Mouse (Mus musculus) layer of hippocampus, postnatal 25 days (tissue): ENCODE data around the gene Sec63. TPM values are rescaled to one million over a fixed set of nuclear protein-coding genes. Genes with fewer than 3 reads are reported as not detected.
A peak's percentile ranks its signal among the peaks of the same experiment; 100 is the strongest.

Experiments used
- DNase-seq, 2 experiments: peaks; one replicate each; pipeline ENCODE4 v3.0.0; 2022; ENCODE audit warnings: mixed read lengths in 2 of 2, low spot score in 1 of 2; ENCODE audit errors: extremely low spot score in 1 of 2
- total RNA-seq, 2 experiments: library from RNA; stranded (reverse); gene quantifications; 2 replicates each; pipeline ENCODE4 v1.2.3; 2021

Sec63 gene
- total RNA-seq, 2 experiments from 2014 or later, result 44.7 to 50.9 TPM

- no peak for DNase-seq
Measured at GRCm38 (mm10) chr10:42861446-42861845, 100.2 kb downstream of the Sec63 start.

DNA sequence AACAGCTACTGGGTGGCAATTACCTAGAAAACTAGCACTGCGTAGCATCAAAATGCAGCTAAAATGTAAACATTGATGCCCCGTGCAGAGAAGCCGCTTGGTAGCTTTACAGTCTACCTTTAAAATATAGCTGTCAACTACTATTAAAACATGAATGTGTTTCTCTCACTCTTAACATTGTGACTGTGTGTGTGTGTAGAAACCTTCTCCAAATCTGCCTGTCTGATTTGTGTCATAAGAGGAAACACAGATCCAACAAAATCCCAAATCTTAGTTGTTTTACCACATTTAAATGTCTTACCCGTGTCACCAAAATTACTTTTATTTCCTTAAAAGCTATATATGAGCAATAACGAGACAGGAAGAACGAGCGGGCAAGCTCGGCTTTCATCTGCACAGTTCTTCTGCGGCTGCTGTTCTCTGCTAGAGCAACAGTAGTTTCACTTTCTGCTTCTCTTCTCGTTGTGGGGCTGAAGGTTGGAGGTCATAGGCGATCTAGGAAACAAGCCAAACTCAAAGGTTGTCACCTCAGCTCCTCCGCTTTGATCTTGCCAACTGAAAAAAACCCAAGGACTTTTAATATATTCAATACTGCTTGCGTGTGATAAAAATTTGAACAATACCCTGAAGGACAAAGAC lies 100.9 kb downstream of the Sec63 start:
- DNase-seq, result no peak

DNA sequence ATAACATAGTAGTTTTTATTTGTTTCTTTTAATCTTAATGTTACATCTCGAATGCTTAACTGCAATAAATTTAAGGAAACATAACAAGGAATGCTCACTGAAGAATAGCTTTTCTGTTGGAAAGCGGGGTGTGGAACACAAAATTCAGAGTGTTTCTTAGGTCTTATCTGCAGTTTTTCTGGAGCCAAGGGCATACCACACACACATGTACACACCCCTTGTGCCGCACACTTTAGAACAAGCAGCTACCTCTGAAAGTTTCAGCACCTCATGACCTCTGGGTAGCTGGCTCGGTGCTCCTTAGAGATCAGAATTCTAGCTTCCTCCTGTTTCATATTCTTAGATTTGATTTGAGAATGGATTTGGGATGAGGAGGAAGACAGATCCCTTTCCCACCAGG lies 101.5 kb downstream of the Sec63 start:
- no peak for DNase-seq

- peak; percentile 35 to 42 for DNase-seq
Measured at GRCm38 (mm10) chr10:42863621-42864391, 102.5 kb downstream of the Sec63 start.

DNA sequence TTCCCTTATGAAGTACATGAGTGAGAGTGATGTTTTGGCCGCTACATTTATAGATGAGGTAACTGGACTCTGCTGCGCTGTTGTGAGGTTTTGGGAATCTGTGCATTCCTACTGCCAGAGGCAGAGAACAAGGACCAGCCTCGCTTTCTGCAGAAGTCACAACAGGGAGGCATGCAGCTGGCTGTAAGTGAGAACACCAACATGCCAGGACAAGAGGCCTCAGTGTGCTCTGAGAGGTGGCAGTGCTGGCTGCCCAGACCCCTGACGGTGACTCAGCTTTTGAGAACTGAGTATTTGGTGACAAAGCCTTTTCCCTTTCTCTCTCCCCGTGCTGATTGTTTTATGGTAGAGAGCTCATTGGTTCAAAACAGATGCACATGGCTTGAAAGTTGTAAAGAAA lies 103.4 kb downstream of the Sec63 start:
- DNase-seq, result no peak

GRCm38 (mm10) chr10:42868416-42868815 lies 107.1 kb downstream of the Sec63 start:
- no peak for DNase-seq

DNA sequence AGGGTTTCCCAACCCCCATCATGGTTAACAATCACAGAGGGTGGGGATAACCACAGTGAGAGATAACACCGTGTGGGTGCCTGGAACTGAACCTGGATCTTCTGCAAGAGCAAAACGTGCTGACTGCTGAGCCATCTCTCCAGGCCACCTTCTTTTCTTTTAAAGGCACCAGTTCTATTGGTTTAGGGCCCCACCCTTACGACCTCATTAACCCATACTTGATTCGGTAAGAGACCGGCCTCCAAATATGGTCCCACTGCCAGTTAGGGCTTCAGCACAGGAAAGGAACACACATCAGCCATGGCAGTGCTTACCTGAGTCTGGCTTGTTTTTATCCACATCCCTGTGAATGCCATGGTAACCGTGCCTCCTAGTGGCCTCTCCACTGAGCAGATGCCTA lies 108.2 kb downstream of the Sec63 start:
- no peak for DNase-seq

- DNase-seq, result no peak
Measured at GRCm38 (mm10) chr10:42872269-42873010, 111.1 kb downstream of the Sec63 start.

GRCm38 (mm10) chr10:42873077-42873595 lies 111.8 kb downstream of the Sec63 start:
- DNase-seq, result no peak

DNA sequence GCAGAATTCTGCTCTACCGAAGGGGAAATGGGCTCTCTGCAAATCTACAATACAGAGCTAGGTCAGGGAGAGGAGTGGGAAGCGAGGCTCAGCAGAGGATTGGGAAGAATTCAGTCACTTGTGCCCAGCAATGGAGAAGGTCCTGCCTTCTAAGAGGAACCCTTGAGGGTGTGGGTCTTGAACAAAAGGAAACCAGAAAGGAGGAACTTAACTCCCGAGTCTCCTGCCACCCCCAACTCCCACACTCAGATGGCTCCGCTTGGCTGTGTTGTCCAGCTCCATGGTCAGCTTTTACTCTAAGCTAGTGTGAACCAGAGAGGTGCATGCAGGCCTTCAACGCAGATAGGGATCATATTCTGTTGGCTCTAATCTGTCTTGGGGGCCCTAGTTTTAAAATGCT lies 114.9 kb downstream of the Sec63 start:
- no peak for DNase-seq

DNA sequence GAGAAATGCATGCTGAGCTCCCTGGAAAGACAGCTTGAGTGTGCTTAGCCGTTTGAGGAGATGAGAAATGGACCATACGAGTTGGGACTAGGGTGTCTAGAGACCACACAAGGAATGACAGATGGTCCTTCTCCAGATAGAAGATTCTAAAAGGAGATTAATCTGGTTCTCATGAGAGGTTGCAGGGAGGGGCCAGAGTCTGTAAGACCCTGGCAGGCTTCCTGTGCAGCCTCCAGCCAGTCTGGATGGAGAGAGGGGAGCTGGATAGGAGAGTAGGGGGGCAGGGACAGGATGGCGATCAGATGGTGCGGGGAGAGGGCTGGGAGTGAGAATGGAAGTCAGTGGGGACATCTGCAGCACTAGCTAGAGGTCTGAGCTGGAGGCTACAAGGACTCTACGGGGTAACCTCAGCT lies 118.0 kb downstream of the Sec63 start:
- DNase-seq, result no peak

GRCm38 (mm10) chr10:42879682-42880081 lies 118.4 kb downstream of the Sec63 start:
- no peak for DNase-seq

Other genes starting within 250 kb of the Sec63 start
- 10 to 100 TPM; 14.6 to 16.6 TPM for gene Nr2e1, start 177.9 kb upstream of the Sec63 start, total RNA-seq
- 10 to 100 TPM; 54.3 to 56.1 TPM for gene Ostm1, start 177.7 kb upstream of the Sec63 start, total RNA-seq
- gene Scml4, start 98.9 kb downstream of the Sec63 start, total RNA-seq, result 1 to 10 TPM; 5.1 to 5.3 TPM